Mouse (Mus musculus): ENCODE results near the gene Prf1.

The Prf1 gene

GRCm38 (mm10) chr10:61297477-61297876 lies at the start of gene Prf1:
Gene Prf1 (plus strand): TSS chr10:61297833.
- no peak for DNase-seq

GRCm38 (mm10) chr10:61248596-61249114 lies 49.0 kb upstream of the Prf1 start:
- no peak for DNase-seq

GRCm38 (mm10) chr10:61249951-61250350 lies 47.7 kb upstream of the Prf1 start:
- no peak for DNase-seq

GRCm38 (mm10) chr10:61254761-61255160 lies 42.9 kb upstream of the Prf1 start:
- peak; percentile 93 for DNase-seq

- DNase-seq, result no peak
These were observed 42.4 kb upstream of the Prf1 start for GRCm38 (mm10) chr10:61255190-61255589.

GRCm38 (mm10) chr10:61256665-61257064 lies 41.0 kb upstream of the Prf1 start:
- DNase-seq, result no peak

- DNase-seq, result no peak
These were observed 39.5 kb upstream of the Prf1 start for GRCm38 (mm10) chr10:61258131-61258530.

- no peak for DNase-seq
These were observed 36.1 kb upstream of the Prf1 start for GRCm38 (mm10) chr10:61261229-61262156.

- no peak for DNase-seq
These were observed 34.0 kb upstream of the Prf1 start for GRCm38 (mm10) chr10:61263606-61264005.

GRCm38 (mm10) chr10:61267378-61267777 lies 30.3 kb upstream of the Prf1 start:
- no peak for DNase-seq

- peak; percentile 93 for DNase-seq
These were observed 25.5 kb upstream of the Prf1 start for GRCm38 (mm10) chr10:61272089-61272626.

- DNase-seq, result no peak
These were observed 25.0 kb upstream of the Prf1 start for GRCm38 (mm10) chr10:61272631-61273030.

- DNase-seq, result peak; percentile 94
These were observed 24.4 kb upstream of the Prf1 start, which contains the start of gene Adamts14 for GRCm38 (mm10) chr10:61273081-61273843. Gene Adamts14 (minus strand): TSS chr10:61273438.

- peak; percentile 98 for DNase-seq
These were observed 23.8 kb upstream of the Prf1 start for GRCm38 (mm10) chr10:61273844-61274215.

GRCm38 (mm10) chr10:61274532-61274931 lies 23.1 kb upstream of the Prf1 start:
- no peak for DNase-seq

GRCm38 (mm10) chr10:61275669-61276110 lies 21.9 kb upstream of the Prf1 start:
- no peak for DNase-seq

- DNase-seq, result no peak
These were observed 20.6 kb upstream of the Prf1 start for GRCm38 (mm10) chr10:61277051-61277450.

GRCm38 (mm10) chr10:61277918-61278674 lies 19.5 kb upstream of the Prf1 start:
- DNase-seq, result peak; percentile 99

GRCm38 (mm10) chr10:61281115-61281514 lies 16.5 kb upstream of the Prf1 start:
- no peak for DNase-seq

GRCm38 (mm10) chr10:61284309-61284708 lies 13.3 kb upstream of the Prf1 start:
- peak; percentile 95 for DNase-seq

- DNase-seq, result peak; percentile 99
These were observed 12.4 kb upstream of the Prf1 start for GRCm38 (mm10) chr10:61285271-61285670.

GRCm38 (mm10) chr10:61286246-61286645 lies 11.4 kb upstream of the Prf1 start:
- no peak for DNase-seq

All from heart, adult 11 months (tissue).